Mouse (Mus musculus) duodenum, adult 2 months (tissue): Measurements from ENCODE around the gene Kcnq5. TPM values are rescaled to one million over a fixed set of nuclear protein-coding genes. Genes with fewer than 3 reads are reported as not detected.

Source experiments
- polyA plus RNA-seq: library from polyadenylated mRNA; depleted of rRNA; stranded (reverse); fragments of >200 nt; gene quantifications from 2 replicates; pipeline ENCODE4 v1.2.3, GENCODE M21; 2012; ENCODE audit warnings: low replicate concordance; rRNA removed

Gene Kcnq5
- 0.08 TPM in 2 replicates for polyA plus RNA-seq

DNA sequence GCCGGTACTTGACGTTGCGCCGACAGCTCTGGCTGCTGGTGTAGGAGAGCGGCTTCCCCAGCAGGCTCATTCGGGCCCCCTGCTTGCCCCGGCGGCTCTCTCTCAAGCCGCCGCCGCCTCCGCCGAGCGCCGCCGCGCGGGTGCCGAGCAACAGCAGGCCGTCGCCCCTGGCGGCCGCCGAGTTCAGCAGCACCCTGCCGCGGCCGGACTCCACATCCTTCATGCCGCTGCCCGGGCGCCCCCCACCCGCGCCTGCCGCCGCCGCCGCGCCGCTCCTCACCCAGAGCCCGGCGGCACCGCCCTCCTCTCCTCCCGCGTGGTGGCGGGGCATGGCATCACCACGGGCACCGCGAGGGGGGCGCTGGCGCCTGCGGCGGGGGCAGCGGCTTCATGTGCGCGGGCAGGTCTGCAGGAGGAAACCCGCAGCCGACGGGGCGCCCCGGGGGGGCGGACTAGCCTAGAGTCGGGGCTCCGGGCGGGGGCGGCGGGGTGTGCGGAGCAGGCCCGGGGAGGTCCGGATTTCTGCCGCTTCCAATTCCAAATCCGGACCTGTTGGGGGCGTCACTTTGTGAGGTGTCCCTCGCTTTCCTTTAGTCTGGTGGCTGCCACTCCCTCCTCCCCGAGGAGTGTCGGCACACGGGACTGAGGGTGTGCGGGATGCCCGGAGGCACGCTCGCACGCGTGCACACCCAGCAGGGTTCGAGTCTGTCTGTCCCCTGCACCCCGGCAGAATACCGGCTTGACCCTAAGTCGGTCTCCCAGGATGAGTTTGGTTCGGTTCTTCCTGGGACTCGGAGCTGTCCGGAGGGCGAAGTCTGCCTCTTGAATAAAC, at the start of gene Kcnq5:
Gene Kcnq5 (minus strand): TSS at position 692 of the 832 bp plus-strand sequence.

GRCm38 (mm10) chr1:21383256-21383655, 578.5 kb downstream of the Kcnq5 start, which contains the start of gene Khdc1b:
Khdc1b (plus strand) TSS chr1:21383556.

GRCm38 (mm10) chr1:21368031-21368430, 593.7 kb downstream of the Kcnq5 start, which contains the start of gene Khdc1c:
Khdc1c (plus strand) TSS chr1:21368331.

GRCm38 (mm10) chr1:21349341-21349740, 612.4 kb downstream of the Kcnq5 start, which contains the start of gene Khdc1a:
Khdc1a (plus strand) TSS chr1:21349641.

